Mouse (Mus musculus) E14TG2a.4 (cell line): Measurements from ENCODE around the gene Amigo3.
A peak's percentile ranks its signal among the peaks of the same experiment; 100 is the strongest.
"Not testable (repeated sequence)": the region's sequence is repeated elsewhere in the genome, so short reads cannot be mapped to it uniquely, and the experiment has no call there.

Experiments used
- H3K27me3 ChIP-seq: 2 replicates; pipeline ENCODE4 v1.6.1; 2014; ENCODE audit warnings: low read length, control low read depth; ENCODE audit not compliant: insufficient read depth
- H3K36me3 ChIP-seq: 2 replicates; pipeline ENCODE4 v1.6.1; 2014; ENCODE audit warnings: low read length, control low read depth; ENCODE audit not compliant: insufficient read depth
- H3K4me1 ChIP-seq: replicated peaks from 2 replicates; pipeline ENCODE4 v1.6.1; 2014; ENCODE audit warnings: low read depth, low read length, control low read depth
- H3K4me3 ChIP-seq: replicated peaks from 2 replicates; pipeline ENCODE4 v1.5.1; 2014; ENCODE audit warnings: mild to moderate bottlenecking, low read length
- H3K9me3 ChIP-seq: 2 replicates; pipeline ENCODE4 v1.6.1; 2014; ENCODE audit warnings: low read length, control low read depth
- CTCF ChIP-seq: conservative IDR thresholded peaks from 2 replicates; pipeline ENCODE4 v1.5.1; 2014; ENCODE audit warnings: low read length
- NANOG ChIP-seq: IDR thresholded peaks from 2 replicates; pipeline ENCODE4 v1.6.1; 2014; ENCODE audit warnings: borderline replicate concordance, low read length, mixed read lengths
- POU5F1 ChIP-seq: IDR thresholded peaks from 2 replicates; pipeline ENCODE4 v1.6.1; 2014; ENCODE audit warnings: low read length, borderline replicate concordance

The Amigo3 gene

GRCm38 (mm10) chr9:108052885-108053664 lies at the start of gene Amigo3:
Gene Amigo3 (plus strand): TSS chr9:108053159.
- TF ChIP-seq NANOG (peak; percentile 12; the same call in 1 of the 2 replicates), POU5F1 (no peak), CTCF (peak; percentile 82)
- Histone ChIP-seq H3K4me1 (peaks cover 86% of the 10 kb centered on the region), H3K27me3 (no peaks in the 10 kb centered on the region), H3K36me3 (peaks cover 50% of the 10 kb centered on the region), H3K9me3 (no peaks in the 10 kb centered on the region), H3K4me3 (peak within 1 kb of the TSS; percentile 70)

- Histone ChIP-seq H3K4me3 (peak overlapping the region; percentile 100), H3K27me3 (peaks cover 2% of the 10 kb centered on the region), H3K9me3 (no peaks in the 10 kb centered on the region), H3K4me1 (peaks cover 38% of the 10 kb centered on the region), H3K36me3 (peaks cover 9% of the 10 kb centered on the region; the same call in 1 of the 2 replicates)
- no peak for TF ChIP-seq NANOG
Observed at GRCm38 (mm10) chr9:108003531-108003890, 49.4 kb upstream of the Amigo3 start.

GRCm38 (mm10) chr9:108008041-108008440 lies 44.9 kb upstream of the Amigo3 start:
- TF ChIP-seq NANOG, result no peak
- TF ChIP-seq POU5F1, result no peak
- no peak for TF ChIP-seq CTCF
- Histone ChIP-seq H3K36me3 (peaks cover 11% of the 10 kb centered on the region; the same call in 1 of the 2 replicates), H3K9me3 (no peaks in the 10 kb centered on the region), H3K27me3 (no peaks in the 10 kb centered on the region), H3K4me1 (peaks cover 56% of the 10 kb centered on the region), H3K4me3 (no peak overlapping the region)

- H3K4me3 ChIP-seq, result no peak overlapping the region
- H3K36me3 ChIP-seq, result peaks cover 14% of the 10 kb centered on the region
- no peaks in the 10 kb centered on the region for H3K27me3 ChIP-seq
- TF ChIP-seq CTCF, result no peak
- TF ChIP-seq NANOG, result no peak
- TF ChIP-seq POU5F1, result no peak
- no peaks in the 10 kb centered on the region for H3K9me3 ChIP-seq
- peaks cover 55% of the 10 kb centered on the region for H3K4me1 ChIP-seq
Observed at GRCm38 (mm10) chr9:108010385-108010784, 42.6 kb upstream of the Amigo3 start.

GRCm38 (mm10) chr9:108013577-108013976 lies 39.4 kb upstream of the Amigo3 start:
- H3K4me3 ChIP-seq, result not testable (repeated sequence)

GRCm38 (mm10) chr9:108017127-108017526 lies 35.8 kb upstream of the Amigo3 start:
- Histone ChIP-seq H3K27me3 (no peaks in the 10 kb centered on the region), H3K4me1 (peaks cover 25% of the 10 kb centered on the region)
- no peak for TF ChIP-seq CTCF
- TF ChIP-seq NANOG, result no peak
- TF ChIP-seq POU5F1, result no peak

More at GRCm38 (mm10) chr9:108013577-108013976, 39.4 kb upstream of the Amigo3 start:
- H3K27me3 ChIP-seq, H3K9me3 ChIP-seq: not testable (repeated sequence)
- peaks cover 46% of the 10 kb centered on the region for H3K4me1 ChIP-seq
- H3K36me3 ChIP-seq, result peaks cover 30% of the 10 kb centered on the region

GRCm38 (mm10) chr9:108020741-108021140 lies 32.2 kb upstream of the Amigo3 start:
- TF ChIP-seq CTCF, result no peak
- TF ChIP-seq POU5F1, result no peak
- TF ChIP-seq NANOG, result no peak
- Histone ChIP-seq H3K4me1 (peaks cover 22% of the 10 kb centered on the region), H3K9me3 (no peaks in the 10 kb centered on the region), H3K36me3 (peaks cover 35% of the 10 kb centered on the region), H3K4me3 (no peak overlapping the region), H3K27me3 (no peaks in the 10 kb centered on the region)

More at GRCm38 (mm10) chr9:108017127-108017526, 35.8 kb upstream of the Amigo3 start:
- H3K9me3 ChIP-seq, result no peaks in the 10 kb centered on the region
- no peak overlapping the region for H3K4me3 ChIP-seq
- peaks cover 30% of the 10 kb centered on the region for H3K36me3 ChIP-seq

GRCm38 (mm10) chr9:108023216-108023615 lies 29.7 kb upstream of the Amigo3 start:
- TF ChIP-seq CTCF (no peak), POU5F1 (no peak), NANOG (no peak)
- Histone ChIP-seq H3K4me1 (peaks cover 22% of the 10 kb centered on the region), H3K4me3 (no peak overlapping the region), H3K36me3 (peaks cover 39% of the 10 kb centered on the region), H3K27me3 (no peaks in the 10 kb centered on the region), H3K9me3 (no peaks in the 10 kb centered on the region)

GRCm38 (mm10) chr9:108026584-108026983 lies 26.4 kb upstream of the Amigo3 start:
- no peaks in the 10 kb centered on the region for H3K27me3 ChIP-seq
- TF ChIP-seq NANOG, result no peak
- no peak for TF ChIP-seq POU5F1
- no peak for TF ChIP-seq CTCF
- H3K4me3 ChIP-seq, result no peak overlapping the region

More at GRCm38 (mm10) chr9:108026584-108026983, 26.4 kb upstream of the Amigo3 start:
- Histone ChIP-seq H3K9me3 (no peaks in the 10 kb centered on the region), H3K36me3 (peaks cover 54% of the 10 kb centered on the region), H3K4me1 (peaks cover 36% of the 10 kb centered on the region)
